Mouse (Mus musculus): ENCODE results near the gene Ankrd50. TPM values are rescaled to one million over a fixed set of nuclear protein-coding genes. Genes with fewer than 3 reads are reported as not detected.

Gene Ankrd50
- 95.1 and 118 TPM in 2 replicates for polyA plus RNA-seq (2011; ENCODE audit: insufficient read length, low read depth, missing spikeins)

GRCm38 (mm10) chr3:38484191-38485106 lies at the start of gene Ankrd50:
TSS of gene Ankrd50 (minus strand) at chr3:38484844.
- H3K27ac ChIP-seq (ENCODE audit: insufficient read depth, low read length): peak within 1 kb of the TSS; percentile 79
- H3K4me1 ChIP-seq (ENCODE audit: control insufficient read depth, insufficient read depth, low read length): no peaks in the 10 kb centered on the region
- TF ChIP-seq POLR2A (IDR thresholded peaks at IDR 0.05; ENCODE audit: low read depth, low read length): peak; percentile 61
- no peak for TF ChIP-seq CTCF (IDR thresholded peaks at IDR 0.05; ENCODE audit: borderline replicate concordance, insufficient read depth, low read length)
- H3K4me3 ChIP-seq (ENCODE audit: insufficient read depth, low read length): peak within 1 kb of the TSS; percentile 89

DNA sequence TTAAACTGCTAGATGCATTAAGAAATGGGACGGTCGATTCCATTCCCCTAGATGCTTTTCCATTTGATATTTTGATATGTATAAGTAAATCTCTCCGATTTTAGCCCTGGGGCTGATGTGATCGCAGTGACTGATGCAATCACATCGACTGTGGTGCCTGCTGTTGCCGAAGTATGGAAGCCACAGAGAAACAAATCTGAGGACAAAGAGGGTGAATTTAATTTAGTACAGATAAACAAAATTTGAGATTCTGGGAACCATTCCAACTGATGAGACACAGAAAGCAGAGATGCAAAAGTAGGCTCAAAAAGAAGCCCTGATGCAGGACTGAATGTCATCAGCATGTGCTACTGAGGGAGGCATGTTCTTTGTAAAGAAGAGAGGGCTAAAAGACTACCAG lies 49.6 kb upstream of the Ankrd50 start:
- Histone ChIP-seq H3K4me3 (ENCODE audit: insufficient read depth, low read length) (no peak overlapping the region), H3K4me1 (ENCODE audit: control insufficient read depth, insufficient read depth, low read length) (no peaks in the 10 kb centered on the region), H3K27ac (ENCODE audit: insufficient read depth, low read length) (no peak overlapping the region)
- TF ChIP-seq POLR2A (IDR thresholded peaks at IDR 0.05; ENCODE audit: low read depth, low read length) (no peak), CTCF (IDR thresholded peaks at IDR 0.05; ENCODE audit: borderline replicate concordance, insufficient read depth, low read length) (no peak)

- Histone ChIP-seq H3K4me1 (ENCODE audit: control insufficient read depth, insufficient read depth, low read length) (no peaks in the 10 kb centered on the region), H3K4me3 (ENCODE audit: insufficient read depth, low read length) (no peak overlapping the region), H3K27ac (ENCODE audit: insufficient read depth, low read length) (no peak overlapping the region)
- TF ChIP-seq CTCF (IDR thresholded peaks at IDR 0.05; ENCODE audit: borderline replicate concordance, insufficient read depth, low read length): no peak
- TF ChIP-seq POLR2A (IDR thresholded peaks at IDR 0.05; ENCODE audit: low read depth, low read length): no peak
Observed at GRCm38 (mm10) chr3:38520426-38520825, 35.8 kb upstream of the Ankrd50 start.

DNA sequence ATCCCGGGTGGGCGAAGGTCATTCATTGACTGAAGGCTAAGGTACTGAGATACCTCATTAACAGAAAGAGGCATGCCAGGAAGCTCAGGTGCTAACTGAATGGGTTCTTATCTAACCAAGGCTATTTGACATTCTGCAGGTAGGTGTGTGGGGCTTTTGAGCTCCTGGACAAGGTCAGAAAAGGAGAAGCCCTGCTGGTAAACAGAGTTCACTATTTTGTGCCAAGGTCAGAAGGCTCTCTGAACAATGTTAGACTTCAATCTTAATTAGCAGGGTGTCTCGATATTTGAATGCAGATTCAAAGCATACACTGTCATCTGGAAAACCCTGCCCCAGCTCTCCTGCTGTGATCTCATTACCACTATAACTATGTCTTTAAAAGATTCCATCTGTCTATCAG lies 35.3 kb upstream of the Ankrd50 start:
- H3K4me3 ChIP-seq (ENCODE audit: insufficient read depth, low read length): no peak overlapping the region
- TF ChIP-seq POLR2A (IDR thresholded peaks at IDR 0.05; ENCODE audit: low read depth, low read length) (no peak), CTCF (IDR thresholded peaks at IDR 0.05; ENCODE audit: borderline replicate concordance, insufficient read depth, low read length) (no peak)
- no peaks in the 10 kb centered on the region for H3K4me1 ChIP-seq (ENCODE audit: control insufficient read depth, insufficient read depth, low read length)
- H3K27ac ChIP-seq (ENCODE audit: insufficient read depth, low read length): no peak overlapping the region

GRCm38 (mm10) chr3:38503606-38504005 lies 19.0 kb upstream of the Ankrd50 start:
- TF ChIP-seq CTCF (IDR thresholded peaks at IDR 0.05; ENCODE audit: borderline replicate concordance, insufficient read depth, low read length) (no peak), POLR2A (IDR thresholded peaks at IDR 0.05; ENCODE audit: low read depth, low read length) (no peak)
- H3K4me3 ChIP-seq (ENCODE audit: insufficient read depth, low read length): no peak overlapping the region
- H3K27ac ChIP-seq (ENCODE audit: insufficient read depth, low read length): no peak overlapping the region
- no peaks in the 10 kb centered on the region for H3K4me1 ChIP-seq (ENCODE audit: control insufficient read depth, insufficient read depth, low read length)

DNA sequence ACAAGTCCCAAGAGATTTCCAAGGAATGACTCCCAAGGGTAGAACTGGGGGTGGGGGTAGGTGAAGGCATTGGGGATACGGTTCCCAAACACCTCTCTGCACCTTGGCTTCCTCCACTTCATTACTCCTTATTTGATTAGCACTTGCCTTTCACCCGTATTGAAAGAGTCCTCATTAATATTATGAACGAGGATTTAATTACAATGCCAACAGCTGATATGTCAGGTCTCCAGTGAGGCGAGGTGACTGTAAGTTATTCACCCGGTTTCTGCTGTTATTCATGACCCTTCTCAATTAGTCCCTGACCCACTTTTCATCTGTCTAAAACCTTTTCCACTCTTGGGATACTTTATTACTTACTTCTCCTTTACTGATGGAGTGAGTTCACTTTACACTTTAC lies 17.5 kb upstream of the Ankrd50 start:
- TF ChIP-seq POLR2A (IDR thresholded peaks at IDR 0.05; ENCODE audit: low read depth, low read length) (no peak), CTCF (IDR thresholded peaks at IDR 0.05; ENCODE audit: borderline replicate concordance, insufficient read depth, low read length) (no peak)
- H3K4me3 ChIP-seq (ENCODE audit: insufficient read depth, low read length): no peak overlapping the region
- H3K4me1 ChIP-seq (ENCODE audit: control insufficient read depth, insufficient read depth, low read length): peaks cover under 1% of the 10 kb centered on the region; the same call in 1 of the 2 replicates
- H3K27ac ChIP-seq (ENCODE audit: insufficient read depth, low read length): no peak overlapping the region

DNA sequence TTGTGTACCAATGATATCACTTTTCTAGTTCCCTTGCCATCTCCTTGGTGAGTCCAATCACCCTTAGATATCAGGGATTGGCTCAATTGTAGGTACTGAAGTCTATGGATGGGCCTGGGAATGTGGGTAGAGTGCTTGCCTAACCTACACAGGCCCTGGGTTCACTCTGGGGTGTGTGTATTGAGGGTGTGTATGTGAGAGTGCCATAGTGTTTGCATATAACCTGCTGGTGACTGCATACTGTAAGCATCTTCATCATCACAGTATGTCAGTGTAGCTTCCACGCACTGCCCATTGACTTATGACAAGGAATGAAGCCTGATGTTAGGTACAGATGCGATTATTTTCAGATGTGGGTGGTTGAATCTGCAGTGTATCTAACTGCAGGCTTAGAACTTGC lies 17.1 kb upstream of the Ankrd50 start:
- TF ChIP-seq POLR2A (IDR thresholded peaks at IDR 0.05; ENCODE audit: low read depth, low read length): no peak
- TF ChIP-seq CTCF (IDR thresholded peaks at IDR 0.05; ENCODE audit: borderline replicate concordance, insufficient read depth, low read length): no peak
- peaks cover 3% of the 10 kb centered on the region for H3K4me1 ChIP-seq (ENCODE audit: control insufficient read depth, insufficient read depth, low read length)
- H3K27ac ChIP-seq (ENCODE audit: insufficient read depth, low read length): no peak overlapping the region
- no peak overlapping the region for H3K4me3 ChIP-seq (ENCODE audit: insufficient read depth, low read length)

DNA sequence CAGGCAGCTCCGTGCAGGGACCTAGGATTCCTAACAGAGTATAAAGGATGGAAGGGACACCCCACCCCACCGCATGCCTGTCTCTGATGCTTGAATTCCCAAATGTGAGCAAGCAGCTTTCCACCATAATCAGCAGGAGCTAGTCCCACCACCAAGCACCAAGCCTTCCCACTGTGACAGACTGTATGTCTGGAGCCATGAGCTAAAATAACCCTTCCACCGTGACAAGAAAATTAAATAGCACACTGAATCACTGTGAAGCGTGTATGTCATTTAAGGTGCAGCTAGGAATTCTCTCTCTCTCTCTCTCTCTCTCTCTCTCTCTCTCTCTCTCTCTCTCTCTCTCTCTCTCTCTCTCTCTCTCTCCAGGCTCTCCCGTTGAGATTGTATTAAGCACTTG lies 16.7 kb upstream of the Ankrd50 start:
- Histone ChIP-seq H3K27ac (ENCODE audit: insufficient read depth, low read length) (no peak overlapping the region), H3K4me3 (ENCODE audit: insufficient read depth, low read length) (no peak overlapping the region), H3K4me1 (ENCODE audit: control insufficient read depth, insufficient read depth, low read length) (peaks cover 3% of the 10 kb centered on the region)
- TF ChIP-seq CTCF (IDR thresholded peaks at IDR 0.05; ENCODE audit: borderline replicate concordance, insufficient read depth, low read length) (no peak), POLR2A (IDR thresholded peaks at IDR 0.05; ENCODE audit: low read depth, low read length) (no peak)

DNA sequence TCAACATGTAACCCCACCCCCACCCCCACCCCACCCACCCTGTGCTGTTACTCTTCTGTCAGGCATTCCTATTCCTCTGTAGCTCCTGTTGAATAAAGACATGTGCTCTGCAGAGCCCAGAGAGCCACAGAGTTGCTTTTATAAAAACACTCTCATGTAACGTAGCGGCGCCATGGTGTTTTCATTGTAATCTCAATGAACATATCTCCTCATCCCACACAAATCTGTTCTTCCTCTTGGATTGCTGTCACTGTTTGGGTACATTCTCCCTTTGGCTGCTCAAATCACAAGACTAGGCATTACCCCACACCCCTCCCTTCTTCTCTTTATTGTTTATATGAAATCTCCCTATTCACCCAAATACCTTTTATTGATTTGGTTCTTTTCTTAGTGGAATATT lies 13.9 kb upstream of the Ankrd50 start:
- H3K27ac ChIP-seq (ENCODE audit: insufficient read depth, low read length): no peak overlapping the region
- TF ChIP-seq POLR2A (IDR thresholded peaks at IDR 0.05; ENCODE audit: low read depth, low read length): no peak
- TF ChIP-seq CTCF (IDR thresholded peaks at IDR 0.05; ENCODE audit: borderline replicate concordance, insufficient read depth, low read length): no peak
- peaks cover 3% of the 10 kb centered on the region for H3K4me1 ChIP-seq (ENCODE audit: control insufficient read depth, insufficient read depth, low read length)
- H3K4me3 ChIP-seq (ENCODE audit: insufficient read depth, low read length): no peak overlapping the region

GRCm38 (mm10) chr3:38496795-38497385 lies 12.2 kb upstream of the Ankrd50 start:
- TF ChIP-seq CTCF (IDR thresholded peaks at IDR 0.05; ENCODE audit: borderline replicate concordance, insufficient read depth, low read length): no peak
- no peak for TF ChIP-seq POLR2A (IDR thresholded peaks at IDR 0.05; ENCODE audit: low read depth, low read length)

More at GRCm38 (mm10) chr3:38496795-38497385, 12.2 kb upstream of the Ankrd50 start:
- Histone ChIP-seq H3K27ac (ENCODE audit: insufficient read depth, low read length) (no peak overlapping the region), H3K4me1 (ENCODE audit: control insufficient read depth, insufficient read depth, low read length) (peaks cover 3% of the 10 kb centered on the region), H3K4me3 (ENCODE audit: insufficient read depth, low read length) (no peak overlapping the region)
